Mouse (Mus musculus) C2C12 (cell line): ENCODE measurements around the gene Izumo2.

Source experiments
- CEBPB ChIP-seq: IDR thresholded peaks from one replicate; pipeline ENCODE4 v1.6.1; 2011; ENCODE audit warnings: low read depth, mild to moderate bottlenecking, control low read depth, moderate library complexity
- CTCF ChIP-seq: IDR thresholded peaks from one replicate; pipeline ENCODE4 v1.5.1; 2011; ENCODE audit not compliant: control insufficient read depth, insufficient read depth, insufficient read length
- MAX ChIP-seq: IDR thresholded peaks from one replicate; pipeline ENCODE4 v1.6.1; 2011; ENCODE audit warnings: mild to moderate bottlenecking, control low read depth
- MYOD1 ChIP-seq: IDR thresholded peaks from one replicate; pipeline ENCODE4 v1.6.1; 2011; ENCODE audit warnings: low read depth; ENCODE audit not compliant: control insufficient read depth, insufficient read length
- MYOG ChIP-seq: IDR thresholded peaks from one replicate; pipeline ENCODE4 v1.6.1; 2011; ENCODE audit not compliant: control insufficient read depth, insufficient read length; ENCODE audit errors: extremely low read depth
- USF1 ChIP-seq: IDR thresholded peaks from one replicate; pipeline ENCODE4 v1.6.1; 2011; ENCODE audit warnings: low read depth, mild to moderate bottlenecking, control low read depth, moderate library complexity

- TF ChIP-seq CTCF (no peak), MAX (no peak), MYOG (no peak), CEBPB (no peak), MYOD1 (no peak), USF1 (no peak)
These were observed 1.3 kb downstream of the Izumo2 start for GRCm38 (mm10) chr7:44709881-44710280.
